Mouse (Mus musculus) kidney, embryonic 15.5 days (tissue): ENCODE measurements around the gene Med9. TPM values are rescaled to one million over a fixed set of nuclear protein-coding genes. Genes with fewer than 3 reads are reported as not detected.

ENCODE experiments used
- ATAC-seq: fragments of 200-750 bp; cut with Nextera tagmentation; replicated peaks from 2 replicates; pipeline ENCODE4 v1.8.0; 2017; ENCODE audit warnings: moderate TSS enrichment; ENCODE audit not compliant: low FRiP score
- H3K27ac ChIP-seq: fragments of 300-500 bp; sonication (generic); 2 replicates; pipeline ENCODE4 v1.5.1; 2015; ENCODE audit warnings: mild to moderate bottlenecking, inconsistent platforms
- H3K27me3 ChIP-seq: fragments of 300-500 bp; sonication (generic); 2 replicates; pipeline ENCODE4 v1.6.1; 2015; ENCODE audit warnings: inconsistent platforms
- H3K36me3 ChIP-seq: fragments of 300-500 bp; sonication (generic); 2 replicates; pipeline ENCODE4 v1.6.1; 2015; ENCODE audit warnings: inconsistent platforms
- H3K4me1 ChIP-seq: fragments of 300-500 bp; sonication (generic); 2 replicates; pipeline ENCODE4 v1.6.1; 2015; ENCODE audit warnings: inconsistent platforms
- H3K4me2 ChIP-seq: fragments of 300-500 bp; sonication (generic); 2 replicates; pipeline ENCODE4 v1.6.1; 2015; ENCODE audit warnings: moderate library complexity, mild to moderate bottlenecking, inconsistent platforms
- H3K4me3 ChIP-seq: fragments of 300-500 bp; sonication (generic); replicated peaks from 2 replicates; pipeline ENCODE4 v1.5.1; 2015; ENCODE audit warnings: mild to moderate bottlenecking, inconsistent platforms
- H3K9ac ChIP-seq: fragments of 300-500 bp; sonication (generic); 2 replicates; pipeline ENCODE4 v1.6.1; 2015; ENCODE audit warnings: mild to moderate bottlenecking, inconsistent platforms
- H3K9me3 ChIP-seq: fragments of 300-500 bp; sonication (generic); replicated peaks from 2 replicates; pipeline ENCODE4 v1.6.1; 2016; ENCODE audit warnings: inconsistent platforms
- WGBS: fragments of 180-500 bp; shearing (Covaris S2); methylation state at CpG from one replicate; pipeline ENCODE4 v1.1.7; 2015; ENCODE audit warnings: mixed read lengths; 5-methylcytosine and 5-hydroxymethylcytosine counted together
- polyA plus RNA-seq: library from polyadenylated mRNA; unstranded; fragments of >200 nt; fragmentation: Nextera tagmentation; extraction: Ambion mirVana; gene quantifications from 2 replicates; pipeline ENCODE4 v1.2.1, GENCODE M21; 2015

The Med9 gene
- polyA plus RNA-seq, 1 experiment from 2014 or later, result 45.7 TPM

DNA sequence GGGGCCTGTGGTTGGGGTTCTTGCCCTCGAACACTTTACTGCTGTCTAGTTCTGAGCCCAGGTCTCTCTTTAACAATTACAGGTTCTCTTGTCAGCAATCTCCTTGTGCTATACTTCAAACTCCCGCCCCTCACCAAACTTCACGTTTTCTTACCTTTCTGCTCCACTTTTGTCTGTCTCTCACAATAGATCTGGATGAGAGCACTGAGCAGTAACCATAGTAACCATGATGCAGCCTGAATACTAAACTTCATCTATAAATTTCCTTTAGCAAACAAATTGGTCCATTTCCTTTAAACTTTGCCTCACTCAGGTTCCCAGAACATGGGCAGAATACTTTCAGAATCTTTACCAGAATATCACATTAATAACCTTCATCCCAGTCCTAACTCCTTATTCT is 61.4 kb downstream of the Med9 start:
- Histone ChIP-seq H3K9me3 (no peaks in the 10 kb centered on the region), H3K9ac (no peak overlapping the region), H3K4me3 (no peak overlapping the region), H3K4me1 (no peaks in the 10 kb centered on the region), H3K36me3 (no peaks in the 10 kb centered on the region), H3K27ac (no peak overlapping the region), H3K4me2 (no peak overlapping the region), H3K27me3 (no peaks in the 10 kb centered on the region)
- ATAC-seq, result no peak
- 83% methylated on average over 3 of the region's 3 CpGs for WGBS

DNA sequence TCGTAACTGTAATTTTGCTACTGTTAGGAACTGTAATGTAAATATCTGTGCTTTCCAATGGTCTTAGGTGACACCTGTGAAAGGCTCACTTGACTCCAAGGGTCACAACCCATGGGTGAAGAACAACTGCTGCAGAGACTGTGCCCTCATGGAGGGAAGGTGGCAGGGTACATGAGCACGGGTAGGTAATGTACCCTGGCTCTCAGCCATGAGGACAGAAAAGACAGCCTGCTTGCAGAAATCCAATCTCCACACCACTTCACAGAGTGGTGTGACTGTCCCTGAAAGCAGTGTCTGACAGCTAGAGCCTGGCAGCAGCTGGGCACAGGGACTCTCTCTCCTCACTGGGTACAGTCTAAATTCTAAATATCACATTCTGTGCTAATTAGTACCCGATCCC is 63.5 kb downstream of the Med9 start:
- WGBS, result 75% methylated on average over 3 of the region's 3 CpGs
- Histone ChIP-seq H3K36me3 (no peaks in the 10 kb centered on the region), H3K27me3 (no peaks in the 10 kb centered on the region), H3K27ac (no peak overlapping the region), H3K4me3 (no peak overlapping the region), H3K9ac (no peak overlapping the region), H3K9me3 (no peaks in the 10 kb centered on the region), H3K4me2 (no peak overlapping the region), H3K4me1 (peaks cover 2% of the 10 kb centered on the region; the same call in 1 of the 2 replicates)
- no peak for ATAC-seq

Other genes starting within 250 kb of the Med9 start
- 5.0 and 5.1 TPM in 2 replicates for gene Pld6, start 160.6 kb upstream of the Med9 start, polyA plus RNA-seq
- gene Flcn, start 138.2 kb upstream of the Med9 start, polyA plus RNA-seq, result 32.1 and 32.6 TPM in 2 replicates
- gene Nt5m, start 108.8 kb upstream of the Med9 start, polyA plus RNA-seq, result 37.9 and 42.8 TPM in 2 replicates
- gene Cops3, start 108.4 kb upstream of the Med9 start, polyA plus RNA-seq, result 206 and 213 TPM in 2 replicates
- gene Rasd1, start 16.7 kb downstream of the Med9 start, polyA plus RNA-seq, result 3.3 and 4.0 TPM in 2 replicates
- gene Pemt, start 98.3 kb downstream of the Med9 start, polyA plus RNA-seq, result 12.6 and 13.0 TPM in 2 replicates
- 21.4 and 23.4 TPM in 2 replicates for gene Rai1, start 156.8 kb downstream of the Med9 start, polyA plus RNA-seq